Mouse (Mus musculus) MEL (cell line): ENCODE data around the gene Tmem79.

Experiments used
- BHLHE40 ChIP-seq: IDR thresholded peaks from 2 replicates; pipeline ENCODE4 v1.6.1; 2012; ENCODE audit warnings: low read depth, mild to moderate bottlenecking, inconsistent platforms, low read length, improper control_type of control experiment, borderline replicate concordance
- CTCF ChIP-seq, 3 experiments: IDR thresholded peaks in 2 of 3; conservative IDR thresholded peaks in 1 of 3; 2 replicates each; pipeline ENCODE4 v1.5.1; 2011 to 2012; ENCODE audit warnings: low read length in 3 of 3, low read depth in 2 of 3, mild to moderate bottlenecking in 2 of 3, improper control_type of control experiment in 1 of 3, inconsistent platforms in 1 of 3, mixed read lengths in 1 of 3, moderate library complexity in 1 of 3; ENCODE audit not compliant: control insufficient read depth in 1 of 3, insufficient read depth in 1 of 3, poor library complexity in 1 of 3, severe bottlenecking in 1 of 3
- E2F4 ChIP-seq: IDR thresholded peaks from 2 replicates; pipeline ENCODE4 v1.6.1; 2011; ENCODE audit warnings: low read depth, low read length, improper control_type of control experiment, borderline replicate concordance
- GATA1 ChIP-seq: IDR thresholded peaks from 2 replicates; pipeline ENCODE4 v1.6.1; 2011; ENCODE audit warnings: low read depth, low read length, improper control_type of control experiment
- MAX ChIP-seq: IDR thresholded peaks from 2 replicates; pipeline ENCODE4 v1.6.1; 2011; ENCODE audit warnings: low read length, improper control_type of control experiment
- POLR2A ChIP-seq, 2 experiments: IDR thresholded peaks; 2 replicates each; pipeline ENCODE4 v1.6.1; 2011 to 2012; ENCODE audit warnings: low read length in 2 of 2, mild to moderate bottlenecking in 2 of 2, control low read depth in 1 of 2, improper control_type of control experiment in 1 of 2, low read depth in 1 of 2, moderate library complexity in 1 of 2; ENCODE audit not compliant: control insufficient read depth in 1 of 2, insufficient read depth in 1 of 2, poor library complexity in 1 of 2
- TBP ChIP-seq: IDR thresholded peaks from 2 replicates; pipeline ENCODE4 v1.8.0; 2011; ENCODE audit warnings: low read depth, low read length, improper control_type of control experiment

GRCm38 (mm10) chr3:88337367-88338020 is 1.5 kb upstream of the Tmem79 start:
- no peak for TF ChIP-seq GATA1
- no peak for TF ChIP-seq TBP
- TF ChIP-seq CTCF (IDR thresholded peaks at IDR 0.05 in 2 of 3, conservative IDR thresholded peaks at IDR 0.05 in 1 of 3; ENCODE audit: control insufficient read depth in 1 of 3, insufficient read depth in 1 of 3, low read depth in 2 of 3, low read length in 3 of 3, poor library complexity in 1 of 3, severe bottlenecking in 1 of 3): no peak
- TF ChIP-seq BHLHE40: no peak
- no peak for TF ChIP-seq MAX
- TF ChIP-seq POLR2A (IDR thresholded peaks at IDR 0.05; ENCODE audit: control insufficient read depth in 1 of 2, insufficient read depth in 1 of 2, low read depth in 1 of 2, low read length in 2 of 2, poor library complexity in 1 of 2): no peak
- TF ChIP-seq E2F4: no peak
